Mouse (Mus musculus) hindbrain, postnatal 0 days (tissue): ENCODE data around the gene Prkca. TPM values are rescaled to one million over a fixed set of nuclear protein-coding genes. Genes with fewer than 3 reads are reported as not detected.

Experiments
- ATAC-seq: fragments of 200-750 bp; cut with Nextera tagmentation; 2 replicates; pipeline ENCODE4 v1.8.0; 2017; ENCODE audit warnings: mild to moderate bottlenecking, moderate TSS enrichment, moderate library complexity
- DNase-seq: peaks from one replicate; pipeline ENCODE4 v3.0.0-alpha.2; 2015; ENCODE audit warnings: low spot score
- H3K27ac ChIP-seq: fragments of 300-500 bp; sonication (generic); 2 replicates; pipeline ENCODE4 v1.5.1; 2014; ENCODE audit warnings: mild to moderate bottlenecking
- H3K27me3 ChIP-seq: fragments of 300-500 bp; sonication (generic); 2 replicates; pipeline ENCODE4 v1.6.1; 2014; ENCODE audit warnings: low read length, mixed read lengths; ENCODE audit not compliant: insufficient read depth
- H3K36me3 ChIP-seq: fragments of 300-500 bp; sonication (generic); 2 replicates; pipeline ENCODE4 v1.6.1; 2014; ENCODE audit warnings: low read length, mixed read lengths; ENCODE audit not compliant: insufficient read depth
- H3K4me1 ChIP-seq: fragments of 300-500 bp; sonication (generic); 2 replicates; pipeline ENCODE4 v1.6.1; 2014; ENCODE audit warnings: antibody characterized with exemption, low read length, mixed read lengths; ENCODE audit not compliant: insufficient read depth
- H3K4me2 ChIP-seq: fragments of 300-500 bp; sonication (generic); 2 replicates; pipeline ENCODE4 v1.6.1; 2014; ENCODE audit warnings: low read depth, mild to moderate bottlenecking, low read length, moderate library complexity, mixed read lengths
- H3K4me3 ChIP-seq: fragments of 300-500 bp; sonication (generic); 2 replicates; pipeline ENCODE4 v1.5.1; 2014; ENCODE audit warnings: low read length
- H3K9ac ChIP-seq: fragments of 300-500 bp; sonication (generic); replicated peaks from 2 replicates; pipeline ENCODE4 v1.6.1; 2014; ENCODE audit warnings: mild to moderate bottlenecking, low read length, moderate library complexity, mixed read lengths
- H3K9me3 ChIP-seq: fragments of 300-500 bp; sonication (generic); 2 replicates; pipeline ENCODE4 v1.6.1; 2016; ENCODE audit warnings: low read length, mixed read lengths
- CTCF ChIP-seq: IDR thresholded peaks from 2 replicates; pipeline ENCODE4 v1.5.1; 2016; ENCODE audit warnings: antibody characterized with exemption, control low read depth, low read depth
- WGBS: fragments of 180-500 bp; shearing (Covaris S2); extraction: QIAGEN DNeasy Blood & Tissue Kit; methylation state at CpG from one replicate; pipeline ENCODE4 v1.1.7; 2014; 5-methylcytosine and 5-hydroxymethylcytosine counted together
- polyA plus RNA-seq: library from polyadenylated mRNA; unstranded; fragments of >200 nt; fragmentation: Nextera tagmentation; extraction: Ambion mirVana; gene quantifications from 2 replicates; pipeline ENCODE4 v1.2.1, GENCODE M21; 2015
- total RNA-seq: library from RNA; depleted of rRNA; stranded (reverse); fragments of >200 nt; gene quantifications from 2 replicates; pipeline ENCODE4 v1.2.3, GENCODE M21; 2014

Prkca gene
- total and polyA plus RNA-seq, 2 experiments from 2014 or later = 8.0 to 25.0 TPM

DNA sequence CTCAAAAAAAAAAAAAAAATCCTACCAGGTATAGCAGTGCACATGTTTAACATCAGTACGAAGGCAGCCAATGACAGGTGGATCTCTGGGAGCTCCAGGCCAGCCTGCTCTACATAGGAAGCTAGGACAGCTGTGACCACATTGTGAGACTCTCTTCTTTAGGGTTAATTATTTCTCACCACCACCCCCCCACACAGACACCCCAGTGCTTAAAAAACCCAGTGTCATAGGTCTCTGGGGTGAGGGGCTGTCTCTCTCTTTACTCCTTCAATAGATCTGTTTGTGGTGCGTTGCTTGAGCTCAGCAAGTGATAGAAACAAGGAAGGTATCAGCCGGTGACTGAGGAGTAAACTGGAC is 94.7 kb downstream of the Prkca start:
- TF ChIP-seq CTCF = no peak
- H3K4me2 ChIP-seq = no peak overlapping the region
- no peaks in the 10 kb centered on the region for H3K9me3 ChIP-seq
- no peak for DNase-seq
- no peak overlapping the region for H3K4me3 ChIP-seq
- no peaks in the 10 kb centered on the region for H3K4me1 ChIP-seq
- H3K9ac ChIP-seq = no peak overlapping the region
- no peak overlapping the region for H3K27ac ChIP-seq
- ATAC-seq = no peak
- 65% methylated on average over 3 of the region's 3 CpGs for WGBS
- H3K36me3 ChIP-seq = no peaks in the 10 kb centered on the region
- H3K27me3 ChIP-seq = no peaks in the 10 kb centered on the region

DNA sequence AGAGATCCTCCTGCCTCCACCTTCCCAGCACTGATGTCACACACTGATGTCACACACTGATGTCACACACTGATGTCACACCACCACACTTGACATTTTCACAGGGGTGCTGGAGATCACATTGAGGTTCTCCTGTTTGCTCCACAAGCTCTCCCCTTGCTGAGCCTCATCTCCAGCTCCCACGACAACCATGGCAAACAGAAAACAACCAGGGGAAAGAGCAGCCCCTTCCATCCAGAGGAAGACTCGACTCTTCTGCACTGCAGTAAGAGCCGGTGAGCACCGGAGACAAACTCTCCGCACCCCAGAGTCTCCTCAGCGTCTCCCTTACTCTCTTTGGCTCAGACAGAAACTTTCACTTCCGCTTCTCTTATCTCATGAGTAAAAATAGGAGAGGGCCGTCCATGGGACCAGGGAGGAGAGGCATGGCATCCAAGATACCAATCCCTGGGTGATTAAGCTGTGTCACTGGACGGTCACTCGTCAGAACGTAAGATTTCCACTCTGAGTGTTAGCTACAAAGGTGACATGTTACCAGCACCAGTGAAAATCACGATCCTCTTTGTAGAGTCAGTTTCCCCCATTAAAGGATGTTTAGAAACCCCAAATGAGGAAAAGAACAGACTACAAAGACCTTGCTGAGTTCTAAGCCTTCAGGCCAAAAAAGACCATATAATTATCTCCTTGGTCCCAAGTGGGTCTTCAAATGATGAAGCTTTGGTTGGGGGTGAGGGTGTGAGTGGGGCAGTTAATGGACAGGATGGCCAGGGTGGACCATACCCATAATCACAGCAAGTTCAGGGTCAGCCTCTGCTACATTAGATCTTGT is 95.3 kb downstream of the Prkca start:
- Histone ChIP-seq H3K4me2 (no peak overlapping the region), H3K36me3 (no peaks in the 10 kb centered on the region), H3K9ac (no peak overlapping the region), H3K27me3 (no peaks in the 10 kb centered on the region), H3K27ac (no peak overlapping the region), H3K9me3 (no peaks in the 10 kb centered on the region), H3K4me3 (no peak overlapping the region), H3K4me1 (peaks cover 4% of the 10 kb centered on the region; the same call in 1 of the 2 replicates)
- WGBS = 83% methylated on average over 12 of the region's 12 CpGs
- no peak for TF ChIP-seq CTCF
- DNase-seq (no peak), ATAC-seq (no peak)

DNA sequence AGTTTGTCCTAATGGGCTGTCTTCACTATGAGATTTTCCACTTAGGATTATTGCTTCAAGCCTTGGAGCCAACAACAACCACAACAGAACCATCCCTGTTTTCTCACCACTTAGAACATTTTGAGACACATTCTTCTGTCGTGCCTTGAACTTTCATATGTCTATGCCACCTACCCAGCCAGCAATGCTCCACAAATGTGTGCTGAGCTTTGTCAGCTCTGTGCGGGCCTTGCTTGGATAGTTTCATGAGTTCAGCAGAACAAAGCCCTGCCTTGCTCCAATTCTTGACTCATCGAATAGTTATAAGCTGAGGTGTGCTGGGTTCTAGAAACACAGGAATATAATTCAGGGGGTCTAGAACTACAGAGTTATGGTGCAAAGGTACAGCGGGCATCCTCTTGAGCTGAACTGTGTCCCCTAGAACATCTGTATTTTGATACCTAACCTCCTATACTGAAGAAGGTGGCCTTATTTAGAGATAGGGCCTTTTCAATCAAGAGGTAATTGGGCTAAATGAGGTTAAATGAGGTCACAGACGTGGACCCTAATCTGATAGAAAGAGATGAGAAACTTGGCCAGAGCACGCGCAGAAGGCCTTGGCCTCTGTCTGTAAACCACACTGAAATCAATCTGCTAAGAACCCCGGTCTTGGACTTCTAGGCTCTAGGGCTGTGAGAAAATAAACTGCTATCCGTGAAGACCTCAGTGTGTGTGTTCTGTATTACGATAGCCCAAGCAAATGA is 96.4 kb downstream of the Prkca start:
- WGBS = 92% methylated on average over 10 of the region's 10 CpGs
- no peak for TF ChIP-seq CTCF
- no peak for ATAC-seq

DNA sequence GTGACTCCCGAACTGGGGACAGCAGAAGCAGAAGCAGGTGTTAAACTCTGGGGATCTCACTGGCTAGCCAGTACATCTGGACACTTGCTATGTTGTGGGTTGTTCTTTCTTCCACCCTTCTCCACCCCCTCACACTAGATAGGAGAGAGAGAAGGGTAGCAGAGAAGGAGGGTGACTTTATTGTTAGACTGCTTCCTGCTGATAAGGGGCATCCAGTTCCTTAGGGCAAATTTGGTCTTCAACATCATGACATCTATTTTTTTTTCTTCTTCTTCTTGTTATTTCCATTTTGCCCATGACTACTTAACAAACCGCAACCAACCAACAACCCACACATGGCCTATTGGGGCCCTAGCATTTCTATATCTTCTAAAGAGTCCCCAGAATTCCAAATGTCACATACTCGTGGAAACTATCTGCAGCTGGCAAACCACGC is 97.4 kb downstream of the Prkca start:
- DNase-seq = no peak
- no peak for ATAC-seq
- H3K4me1 ChIP-seq = peaks cover 4% of the 10 kb centered on the region; the same call in 1 of the 2 replicates
- 77% methylated on average over 4 of the region's 4 CpGs for WGBS
- no peaks in the 10 kb centered on the region for H3K9me3 ChIP-seq
- no peak overlapping the region for H3K9ac ChIP-seq
- H3K36me3 ChIP-seq = no peaks in the 10 kb centered on the region
- no peaks in the 10 kb centered on the region for H3K27me3 ChIP-seq
- H3K4me3 ChIP-seq = no peak overlapping the region
- no peak for TF ChIP-seq CTCF
- H3K27ac ChIP-seq = no peak overlapping the region
- no peak overlapping the region for H3K4me2 ChIP-seq

More for the DNA sequence above, 96.4 kb downstream of the Prkca start:
- no peaks in the 10 kb centered on the region for H3K36me3 ChIP-seq
- H3K4me3 ChIP-seq = no peak overlapping the region
- no peak for DNase-seq
- H3K27me3 ChIP-seq = no peaks in the 10 kb centered on the region
- H3K9me3 ChIP-seq = no peaks in the 10 kb centered on the region
- H3K4me1 ChIP-seq = peaks cover 4% of the 10 kb centered on the region; the same call in 1 of the 2 replicates
- H3K9ac ChIP-seq = no peak overlapping the region
- H3K27ac ChIP-seq = no peak overlapping the region
- no peak overlapping the region for H3K4me2 ChIP-seq

DNA sequence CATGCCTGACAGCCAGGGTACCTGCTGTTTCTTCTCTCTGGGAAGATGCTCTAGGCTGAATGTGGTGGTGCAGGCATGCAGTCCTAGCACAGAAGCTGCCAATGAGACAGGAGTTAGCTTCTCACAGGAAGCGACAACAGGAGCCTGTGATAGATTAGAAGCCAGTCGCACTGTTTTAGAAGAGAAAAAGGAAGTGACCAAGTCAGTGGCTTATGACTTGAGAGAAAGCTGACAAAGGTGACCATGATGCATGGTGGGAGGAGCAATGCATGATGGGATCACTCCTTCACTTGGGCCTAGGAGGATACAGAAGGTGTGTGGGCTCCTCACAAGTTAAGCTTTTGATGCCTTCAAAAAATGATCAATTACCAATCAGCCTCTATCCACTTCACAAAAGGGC is 99.5 kb downstream of the Prkca start:
- no peak for TF ChIP-seq CTCF
- no peaks in the 10 kb centered on the region for H3K36me3 ChIP-seq
- no peaks in the 10 kb centered on the region for H3K9me3 ChIP-seq
- H3K27ac ChIP-seq = no peak overlapping the region
- no peak overlapping the region for H3K9ac ChIP-seq
- no peak overlapping the region for H3K4me3 ChIP-seq
- ATAC-seq (no peak), DNase-seq (no peak)
- 65% methylated on average over 2 of the region's 2 CpGs for WGBS
- no peak overlapping the region for H3K4me2 ChIP-seq
- H3K4me1 ChIP-seq = peaks cover 4% of the 10 kb centered on the region; the same call in 1 of the 2 replicates
- no peaks in the 10 kb centered on the region for H3K27me3 ChIP-seq

DNA sequence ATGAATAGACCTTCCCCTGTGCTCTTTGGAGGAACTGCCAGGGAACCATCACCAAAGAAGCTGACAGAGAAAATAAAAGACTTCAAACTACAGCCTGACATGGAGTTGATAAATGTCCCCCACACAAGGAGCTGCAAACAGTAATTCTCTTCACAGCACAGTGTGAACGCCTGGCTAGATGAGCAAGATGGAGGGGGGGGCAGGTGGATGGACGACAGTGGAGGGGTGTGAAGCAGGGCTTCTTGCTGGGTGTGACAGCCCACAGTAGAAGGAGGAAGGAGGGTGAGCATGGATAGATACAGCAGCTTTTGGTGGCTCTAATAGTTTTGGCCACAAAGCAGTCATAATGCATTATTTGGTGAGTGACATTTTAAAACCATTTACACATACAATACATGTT is 100.1 kb downstream of the Prkca start:
- no peak overlapping the region for H3K4me3 ChIP-seq
- ATAC-seq (no peak), DNase-seq (no peak)
- no peak for TF ChIP-seq CTCF
- H3K9ac ChIP-seq = no peak overlapping the region
- H3K36me3 ChIP-seq = no peaks in the 10 kb centered on the region
- no peaks in the 10 kb centered on the region for H3K27me3 ChIP-seq
- H3K4me1 ChIP-seq = peaks cover 4% of the 10 kb centered on the region; the same call in 1 of the 2 replicates
- no peak overlapping the region for H3K27ac ChIP-seq
- H3K4me2 ChIP-seq = no peak overlapping the region
- no peaks in the 10 kb centered on the region for H3K9me3 ChIP-seq
- WGBS = 24% methylated on average over 2 of the region's 2 CpGs
